Mouse (Mus musculus) myocyte (in vitro differentiated cells): ENCODE measurements at regions not wholly inside any gene's neighbourhood (a gene's known extent, or its start where the extent isn't known, plus 50 kb on each side); places are given as distances from the start of the nearest gene placed in this dataset.

Experiments
- E2F4 ChIP-seq: IDR thresholded peaks from one replicate; pipeline ENCODE4 v1.6.1; 2011; ENCODE audit warnings: mild to moderate bottlenecking, control low read depth, moderate library complexity; ENCODE audit not compliant: insufficient read depth
- MYOG ChIP-seq, 3 experiments: IDR thresholded peaks; one replicate each; pipeline ENCODE4 v1.6.1; 2011; ENCODE audit warnings: control low read depth in 2 of 3, low read depth in 2 of 3, mild to moderate bottlenecking in 2 of 3; ENCODE audit not compliant: insufficient read length in 2 of 3, control insufficient read depth in 1 of 3, insufficient read depth in 1 of 3
- POLR2A ChIP-seq: IDR thresholded peaks from one replicate; pipeline ENCODE4 v1.6.1; 2011; ENCODE audit warnings: low read depth, mild to moderate bottlenecking, control low read depth, moderate library complexity; ENCODE audit not compliant: insufficient read length
- REST ChIP-seq: IDR thresholded peaks from one replicate; pipeline ENCODE4 v1.6.1; 2011; ENCODE audit warnings: mild to moderate bottlenecking, control low read depth, moderate library complexity; ENCODE audit not compliant: insufficient read depth, insufficient read length
- SRF ChIP-seq: IDR thresholded peaks from one replicate; pipeline ENCODE4 v1.6.1; 2011; ENCODE audit warnings: low read depth; ENCODE audit not compliant: control insufficient read depth, insufficient read length
- TCF12 ChIP-seq: IDR thresholded peaks from one replicate; pipeline ENCODE4 v1.6.1; 2011; ENCODE audit warnings: mild to moderate bottlenecking, control low read depth; ENCODE audit not compliant: poor library complexity, insufficient read depth, severe bottlenecking
- TCF3 ChIP-seq: IDR thresholded peaks from one replicate; pipeline ENCODE4 v1.6.1; 2011; ENCODE audit warnings: low read depth, control low read depth; ENCODE audit not compliant: insufficient read length
- USF1 ChIP-seq: IDR thresholded peaks from one replicate; pipeline ENCODE4 v1.6.1; 2011; ENCODE audit warnings: low read depth, mild to moderate bottlenecking, control low read depth, moderate library complexity

DNA sequence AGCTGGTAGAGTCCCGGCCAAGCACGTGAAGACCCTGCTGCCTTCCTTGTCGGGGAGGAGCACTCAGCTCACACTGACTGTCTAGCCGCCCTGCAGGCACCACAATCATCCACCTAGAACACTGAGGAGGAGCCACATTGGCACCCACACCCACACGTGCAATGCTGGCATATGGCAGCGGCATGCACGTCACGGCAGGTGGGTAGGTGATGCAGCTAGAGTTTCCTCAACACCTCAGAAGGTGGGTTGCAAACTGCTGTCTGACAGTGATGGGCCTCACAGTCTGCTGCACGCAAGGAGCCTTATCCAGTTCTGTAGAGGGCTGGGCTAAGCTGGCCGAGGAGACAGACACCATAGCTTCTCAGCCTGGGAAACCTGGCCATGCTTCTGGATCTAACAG, 51.2 kb upstream of the Nectin1 start:
- TF ChIP-seq USF1 (no peak), POLR2A (no peak), TCF12 (no peak), TCF3 (no peak), E2F4 (no peak), SRF (no peak), REST (no peak), MYOG (IDR thresholded peaks at IDR 0.05; ENCODE audit: control insufficient read depth in 1 of 3, insufficient read depth in 1 of 3, insufficient read length in 2 of 3, low read depth in 2 of 3) (no peak)
